Mouse (Mus musculus): ENCODE results near the gene Eif4enif1. TPM values are rescaled to one million over a fixed set of nuclear protein-coding genes. Genes with fewer than 3 reads are reported as not detected.

Eif4enif1 gene
- polyA plus RNA-seq, 2 experiments: 22.3 to 35.9 TPM

DNA sequence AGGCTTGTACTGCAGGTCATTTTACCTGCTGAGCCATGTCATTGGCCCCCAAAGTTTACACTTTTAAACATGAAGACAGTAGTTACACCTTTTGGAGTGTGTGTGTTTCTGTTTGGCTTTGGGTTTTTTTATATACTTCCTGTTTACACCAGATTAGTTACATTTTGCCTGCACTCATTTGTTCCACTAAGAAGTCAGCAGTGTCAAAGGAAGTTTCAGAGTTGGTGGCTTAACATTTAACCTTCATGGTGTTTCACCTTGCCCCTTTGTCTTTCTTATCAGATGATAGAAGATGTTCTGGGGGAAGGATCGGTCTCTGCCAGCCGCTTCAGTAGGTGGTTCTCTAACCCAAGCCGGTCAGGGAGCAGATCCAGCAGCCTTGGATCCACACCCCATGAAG, 24.9 kb downstream of the Eif4enif1 start:
- Histone ChIP-seq H3K4me3 (ENCODE audit: insufficient read depth in 1 of 2, low read depth in 2 of 2, low read length in 2 of 2) (no peak overlapping the region), H3K36me3 (replicated peaks; ENCODE audit: control insufficient read depth, insufficient read depth, low read depth) (peaks cover 82% of the 10 kb centered on the region), H3K4me1 (replicated peaks; ENCODE audit: control insufficient read depth in 2 of 2, insufficient read depth in 2 of 2, low read length in 1 of 2) (no peaks in the 10 kb centered on the region), H3K9me3 (ENCODE audit: control insufficient read depth, low read length) (no peaks in the 10 kb centered on the region), H3K27me3 (ENCODE audit: control insufficient read depth, insufficient read depth, low read length) (no peaks in the 10 kb centered on the region), H3K9ac (replicated peaks) (no peak overlapping the region), H3K4me2 (ENCODE audit: low read depth) (no peak overlapping the region), H3K27ac (no peak overlapping the region)
- DNase-seq (ENCODE audit: low read depth in 3 of 3, low spot score in 3 of 3): no peak
- no peak for TF ChIP-seq CTCF (IDR thresholded peaks at IDR 0.05; ENCODE audit: low read depth)
- no peak for TF ChIP-seq EP300 (IDR thresholded peaks at IDR 0.05; ENCODE audit: low read depth)
- no peak for ATAC-seq (ENCODE audit: insufficient read depth)
- 88% methylated on average over 3 of the region's 3 CpGs for WGBS (ENCODE audit: insufficient replicate concordance)

DNA sequence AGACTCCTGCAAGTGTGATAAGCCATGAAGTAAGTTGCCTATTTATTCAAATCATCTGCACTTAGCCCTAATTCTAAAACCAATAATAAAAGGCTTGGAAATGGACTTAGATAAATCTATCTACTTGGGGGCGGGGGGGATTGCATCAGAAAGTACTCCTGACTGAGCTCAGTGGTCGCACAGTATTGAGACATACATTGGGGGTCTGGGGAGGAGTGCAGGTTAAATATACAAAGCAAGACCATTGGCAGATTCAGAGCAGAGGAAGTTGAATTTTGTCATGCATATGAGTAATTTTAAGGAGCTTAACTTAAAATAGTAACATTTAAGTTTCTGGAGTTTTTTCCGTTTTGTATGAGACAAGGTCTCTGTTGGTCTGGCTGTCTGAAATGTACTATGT, 30.1 kb downstream of the Eif4enif1 start:
- ATAC-seq (ENCODE audit: insufficient read depth) (no peak), DNase-seq (ENCODE audit: low read depth in 3 of 3, low spot score in 3 of 3) (no peak)
- no peak overlapping the region for H3K4me3 ChIP-seq (ENCODE audit: insufficient read depth in 1 of 2, low read depth in 2 of 2, low read length in 2 of 2)
- TF ChIP-seq CTCF (IDR thresholded peaks at IDR 0.05; ENCODE audit: low read depth) (no peak), EP300 (IDR thresholded peaks at IDR 0.05; ENCODE audit: low read depth) (no peak)
- H3K9ac ChIP-seq (replicated peaks): no peak overlapping the region
- no peaks in the 10 kb centered on the region for H3K9me3 ChIP-seq (ENCODE audit: control insufficient read depth, low read length)
- no peaks in the 10 kb centered on the region for H3K27me3 ChIP-seq (ENCODE audit: control insufficient read depth, insufficient read depth, low read length)
- H3K27ac ChIP-seq: no peak overlapping the region
- H3K36me3 ChIP-seq (replicated peaks; ENCODE audit: control insufficient read depth, insufficient read depth, low read depth): peaks cover 75% of the 10 kb centered on the region
- H3K4me1 ChIP-seq (replicated peaks; ENCODE audit: control insufficient read depth in 2 of 2, insufficient read depth in 2 of 2, low read length in 1 of 2): no peaks in the 10 kb centered on the region
- WGBS (ENCODE audit: insufficient replicate concordance): 71% methylated on average over 3 of the region's 3 CpGs
- H3K4me2 ChIP-seq (ENCODE audit: low read depth): no peak overlapping the region

DNA sequence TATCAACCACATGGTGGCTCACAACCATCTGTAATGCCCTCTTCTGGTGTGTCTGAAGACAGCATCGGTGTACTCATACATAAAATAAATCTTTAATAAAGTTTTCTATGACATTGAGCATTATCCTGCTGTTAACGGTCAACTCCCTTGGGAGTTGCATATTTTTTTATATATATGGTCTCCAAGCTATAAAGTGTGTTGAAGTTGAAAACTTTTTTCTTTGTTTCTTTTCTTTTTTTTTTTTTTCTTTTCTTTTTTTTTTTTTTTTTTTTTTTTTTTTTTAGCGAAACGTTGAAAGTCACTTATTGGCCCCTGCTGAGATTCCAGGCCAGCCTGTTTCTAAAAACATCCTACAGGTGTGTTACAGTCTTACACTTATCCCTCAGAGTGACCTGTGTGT, 31.5 kb downstream of the Eif4enif1 start:
- Histone ChIP-seq H3K27ac (no peak overlapping the region), H3K9ac (replicated peaks) (no peak overlapping the region), H3K9me3 (ENCODE audit: control insufficient read depth, low read length) (no peaks in the 10 kb centered on the region), H3K4me2 (ENCODE audit: low read depth) (no peak overlapping the region), H3K4me3 (ENCODE audit: insufficient read depth in 1 of 2, low read depth in 2 of 2, low read length in 2 of 2) (no peak overlapping the region), H3K27me3 (ENCODE audit: control insufficient read depth, insufficient read depth, low read length) (no peaks in the 10 kb centered on the region), H3K4me1 (replicated peaks; ENCODE audit: control insufficient read depth in 2 of 2, insufficient read depth in 2 of 2, low read length in 1 of 2) (no peaks in the 10 kb centered on the region), H3K36me3 (replicated peaks; ENCODE audit: control insufficient read depth, insufficient read depth, low read depth) (peaks cover 72% of the 10 kb centered on the region)
- DNase-seq (ENCODE audit: low read depth in 3 of 3, low spot score in 3 of 3) (no peak), ATAC-seq (ENCODE audit: insufficient read depth) (no peak)
- WGBS (ENCODE audit: insufficient replicate concordance): 86% methylated on average over 4 of the region's 4 CpGs
- TF ChIP-seq EP300 (IDR thresholded peaks at IDR 0.05; ENCODE audit: low read depth) (no peak), CTCF (IDR thresholded peaks at IDR 0.05; ENCODE audit: low read depth) (no peak)

DNA sequence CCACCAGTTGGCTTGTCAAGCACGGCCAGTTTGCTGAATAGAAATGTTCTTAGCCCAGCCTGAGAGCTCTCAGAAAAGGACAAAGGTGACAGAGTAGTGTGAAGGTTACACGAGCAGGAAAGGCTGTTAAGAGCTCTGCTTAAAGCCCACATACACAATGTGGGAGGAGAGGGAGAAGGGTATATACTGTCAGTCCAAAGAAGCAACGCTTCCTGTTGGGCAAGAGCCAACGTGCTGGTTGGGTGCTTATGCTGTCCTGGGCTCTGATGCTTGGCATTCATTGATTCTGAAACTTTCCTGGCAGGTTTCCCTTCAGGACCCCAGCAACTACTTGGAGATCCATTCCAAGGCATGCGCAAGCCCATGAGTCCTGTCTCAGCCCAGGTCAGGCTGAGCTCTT, 33.1 kb downstream of the Eif4enif1 start:
- no peaks in the 10 kb centered on the region for H3K27me3 ChIP-seq (ENCODE audit: control insufficient read depth, insufficient read depth, low read length)
- H3K9me3 ChIP-seq (ENCODE audit: control insufficient read depth, low read length): no peaks in the 10 kb centered on the region
- no peak for DNase-seq (ENCODE audit: low read depth in 3 of 3, low spot score in 3 of 3)
- 74% methylated on average over 5 of the region's 5 CpGs for WGBS (ENCODE audit: insufficient replicate concordance)
- H3K4me3 ChIP-seq (ENCODE audit: insufficient read depth in 1 of 2, low read depth in 2 of 2, low read length in 2 of 2): no peak overlapping the region
- H3K27ac ChIP-seq: no peak overlapping the region
- H3K9ac ChIP-seq (replicated peaks): no peak overlapping the region
- TF ChIP-seq EP300 (IDR thresholded peaks at IDR 0.05; ENCODE audit: low read depth) (no peak), CTCF (IDR thresholded peaks at IDR 0.05; ENCODE audit: low read depth) (no peak)
- no peaks in the 10 kb centered on the region for H3K4me1 ChIP-seq (replicated peaks; ENCODE audit: control insufficient read depth in 2 of 2, insufficient read depth in 2 of 2, low read length in 1 of 2)
- no peak for ATAC-seq (ENCODE audit: insufficient read depth)
- peaks cover 72% of the 10 kb centered on the region for H3K36me3 ChIP-seq (replicated peaks; ENCODE audit: control insufficient read depth, insufficient read depth, low read depth)
- no peak overlapping the region for H3K4me2 ChIP-seq (ENCODE audit: low read depth)

DNA sequence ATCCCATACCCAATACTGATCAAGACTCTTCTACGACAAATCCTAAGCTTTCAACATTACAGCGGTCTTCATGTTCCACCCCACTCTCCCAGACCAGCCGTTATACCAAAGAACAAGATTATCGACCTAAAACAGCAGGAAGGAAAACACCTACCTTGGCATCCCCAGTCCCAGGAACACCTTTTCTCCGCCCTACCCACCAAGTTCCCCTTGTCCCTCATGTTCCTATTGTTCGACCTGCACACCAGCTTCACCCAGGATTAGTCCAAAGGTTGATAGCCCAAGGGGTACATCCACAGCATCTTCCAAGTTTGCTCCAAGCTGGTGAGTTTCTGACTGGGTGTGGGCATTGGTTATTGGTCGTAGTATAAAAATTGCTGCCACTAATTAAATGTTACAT, 40.2 kb downstream of the Eif4enif1 start:
- peaks cover 83% of the 10 kb centered on the region for H3K36me3 ChIP-seq (replicated peaks; ENCODE audit: control insufficient read depth, insufficient read depth, low read depth)
- no peaks in the 10 kb centered on the region for H3K9me3 ChIP-seq (ENCODE audit: control insufficient read depth, low read length)
- no peaks in the 10 kb centered on the region for H3K27me3 ChIP-seq (ENCODE audit: control insufficient read depth, insufficient read depth, low read length)
- H3K4me2 ChIP-seq (ENCODE audit: low read depth): no peak overlapping the region
- 79% methylated on average over 7 of the region's 7 CpGs for WGBS (ENCODE audit: insufficient replicate concordance)
- TF ChIP-seq CTCF (IDR thresholded peaks at IDR 0.05; ENCODE audit: low read depth) (no peak), EP300 (IDR thresholded peaks at IDR 0.05; ENCODE audit: low read depth) (no peak)
- H3K4me3 ChIP-seq (ENCODE audit: insufficient read depth in 1 of 2, low read depth in 2 of 2, low read length in 2 of 2): no peak overlapping the region
- H3K9ac ChIP-seq (replicated peaks): no peak overlapping the region
- ATAC-seq (ENCODE audit: insufficient read depth) (no peak), DNase-seq (ENCODE audit: low read depth in 3 of 3, low spot score in 3 of 3) (no peak)
- H3K27ac ChIP-seq: no peak overlapping the region
- H3K4me1 ChIP-seq (replicated peaks; ENCODE audit: control insufficient read depth in 2 of 2, insufficient read depth in 2 of 2, low read length in 1 of 2): no peaks in the 10 kb centered on the region

Measured in liver, embryonic 14.5 days (tissue).